Mouse (Mus musculus) midbrain, embryonic 10.5 days (tissue): ENCODE results near the gene Snca. TPM values are rescaled to one million over a fixed set of nuclear protein-coding genes. Genes with fewer than 3 reads are reported as not detected.

Experiments
- DNase-seq: peaks from one replicate; pipeline ENCODE4 v3.0.0-alpha.2; 2017; ENCODE audit warnings: low spot score
- H3K27ac ChIP-seq: fragments of 300-500 bp; sonication (generic); replicated peaks from 2 replicates; pipeline ENCODE4 v1.5.1; 2016; ENCODE audit warnings: mild to moderate bottlenecking
- H3K27me3 ChIP-seq: fragments of 300-500 bp; sonication (generic); 2 replicates; pipeline ENCODE4 v1.6.1; 2016; ENCODE audit warnings: low read depth, mild to moderate bottlenecking; ENCODE audit not compliant: poor library complexity, severe bottlenecking
- H3K36me3 ChIP-seq: fragments of 300-500 bp; sonication (generic); 2 replicates; pipeline ENCODE4 v1.6.1; 2016; ENCODE audit warnings: mild to moderate bottlenecking, moderate library complexity
- H3K4me1 ChIP-seq: fragments of 300-500 bp; sonication (generic); 2 replicates; pipeline ENCODE4 v1.6.1; 2016
- H3K4me3 ChIP-seq: fragments of 300-500 bp; sonication (generic); 2 replicates; pipeline ENCODE4 v1.5.1; 2016; ENCODE audit warnings: mild to moderate bottlenecking, moderate library complexity
- H3K9me3 ChIP-seq: fragments of 300-500 bp; sonication (generic); replicated peaks from 2 replicates; pipeline ENCODE4 v1.6.1; 2016; ENCODE audit warnings: mild to moderate bottlenecking
- WGBS: fragments of 180-500 bp; shearing (Covaris S2); methylation state at CpG from one replicate; pipeline ENCODE4 v1.1.7; 2016; 5-methylcytosine and 5-hydroxymethylcytosine counted together
- polyA plus RNA-seq: library from polyadenylated mRNA; unstranded; fragments of >200 nt; fragmentation: Nextera tagmentation; extraction: Ambion mirVana; gene quantifications from 2 replicates; pipeline ENCODE4 v1.2.1, GENCODE M21; 2016

Gene Snca
- polyA plus RNA-seq, 1 experiment from 2014 or later: 16.0 TPM

DNA sequence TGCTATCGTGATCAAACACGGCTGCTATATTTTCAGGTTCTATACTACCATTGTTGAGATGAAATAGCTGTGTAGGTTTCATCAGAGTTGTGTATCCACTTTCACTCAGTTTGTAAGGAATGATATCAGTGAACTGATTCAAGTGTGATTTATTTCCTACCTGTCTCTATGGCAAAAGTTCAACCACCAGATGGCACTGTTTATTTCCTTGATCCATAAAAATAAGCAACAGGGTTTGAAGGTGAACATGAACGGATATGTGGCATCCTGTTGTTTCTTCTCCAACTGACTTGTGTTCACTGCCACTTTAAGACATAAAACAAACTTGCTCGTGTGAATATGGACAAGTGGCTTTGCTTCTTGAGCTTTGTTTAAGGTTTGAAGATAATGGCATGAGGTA is 147.4 kb downstream of the Snca start:
- no peaks in the 10 kb centered on the region for H3K9me3 ChIP-seq
- DNase-seq: no peak
- H3K4me3 ChIP-seq: no peak overlapping the region
- no peaks in the 10 kb centered on the region for H3K36me3 ChIP-seq
- H3K4me1 ChIP-seq: no peaks in the 10 kb centered on the region
- H3K27me3 ChIP-seq: no peaks in the 10 kb centered on the region
- 63% methylated on average over 4 of the region's 4 CpGs for WGBS
- no peak overlapping the region for H3K27ac ChIP-seq

Other genes starting within 250 kb of the Snca start
- 5.1 and 5.6 TPM in 2 replicates for gene Mmrn1, start 95.1 kb upstream of the Snca start, polyA plus RNA-seq